Mouse (Mus musculus): Measurements from ENCODE around the gene Fgfr2.

Gene Fgfr2

GRCm38 (mm10) chr7:131027557-131027956, 2095.6 kb downstream of the Fgfr2 start:
- DNase-seq = no peak

- no peak for DNase-seq
Measured at GRCm38 (mm10) chr7:131024807-131025206, 2098.3 kb downstream of the Fgfr2 start.

GRCm38 (mm10) chr7:131019181-131019580, 2104.0 kb downstream of the Fgfr2 start:
- no peak for DNase-seq

GRCm38 (mm10) chr7:131011901-131012300, 2111.2 kb downstream of the Fgfr2 start:
- no peak for DNase-seq

GRCm38 (mm10) chr7:131009178-131009577, 2114.0 kb downstream of the Fgfr2 start:
- no peak for DNase-seq

- no peak for DNase-seq
Measured at GRCm38 (mm10) chr7:131007221-131007620, 2115.9 kb downstream of the Fgfr2 start.

GRCm38 (mm10) chr7:131004071-131004470, 2119.1 kb downstream of the Fgfr2 start:
- DNase-seq = no peak

GRCm38 (mm10) chr7:131001976-131002726, 2121.0 kb downstream of the Fgfr2 start:
- DNase-seq = no peak

GRCm38 (mm10) chr7:130993907-130994306, 2129.2 kb downstream of the Fgfr2 start:
- no peak for DNase-seq

- DNase-seq = no peak
Measured at GRCm38 (mm10) chr7:130991174-130991789, 2131.9 kb downstream of the Fgfr2 start.

GRCm38 (mm10) chr7:130989371-130989770, 2133.8 kb downstream of the Fgfr2 start:
- no peak for DNase-seq

GRCm38 (mm10) chr7:130988146-130988545, 2135.0 kb downstream of the Fgfr2 start:
- DNase-seq = no peak

GRCm38 (mm10) chr7:130985716-130986115, 2137.4 kb downstream of the Fgfr2 start:
- DNase-seq = no peak

GRCm38 (mm10) chr7:130985193-130985592, 2138.0 kb downstream of the Fgfr2 start:
- no peak for DNase-seq

- DNase-seq = no peak
Measured at GRCm38 (mm10) chr7:130984294-130984693, 2138.9 kb downstream of the Fgfr2 start.

GRCm38 (mm10) chr7:130982881-130983280, 2140.3 kb downstream of the Fgfr2 start:
- DNase-seq = no peak

GRCm38 (mm10) chr7:130982371-130982770, 2140.8 kb downstream of the Fgfr2 start:
- peak; percentile 19 for DNase-seq

GRCm38 (mm10) chr7:130980130-130980529, 2143.0 kb downstream of the Fgfr2 start:
- DNase-seq = no peak

GRCm38 (mm10) chr7:130978545-130978944, 2144.6 kb downstream of the Fgfr2 start:
- no peak for DNase-seq

- peak; percentile 20 for DNase-seq
Measured at GRCm38 (mm10) chr7:130977794-130978521, 2145.2 kb downstream of the Fgfr2 start.

- no peak for DNase-seq
Measured at GRCm38 (mm10) chr7:130976305-130976935, 2146.7 kb downstream of the Fgfr2 start.

GRCm38 (mm10) chr7:130972767-130973166, 2150.4 kb downstream of the Fgfr2 start:
- no peak for DNase-seq

- DNase-seq = no peak
Measured at GRCm38 (mm10) chr7:130969507-130969906, 2153.6 kb downstream of the Fgfr2 start.
